Mouse (Mus musculus) left cerebral cortex, adult 9 months (tissue): ENCODE data around the gene Cenpi.
A peak's percentile ranks its signal among the peaks of the same experiment; 100 is the strongest.
"Not testable (repeated sequence)": the region's sequence is repeated elsewhere in the genome, so short reads cannot be mapped to it uniquely, and the experiment has no call there.

ENCODE experiments used
- DNase-seq, 2 experiments: peaks; one replicate each; pipeline ENCODE4 v3.0.0; 2022; ENCODE audit warnings: low spot score in 2 of 2

The Cenpi gene

GRCm38 (mm10) chrX:134307534-134308274 lies at the start of gene Cenpi:
Gene Cenpi, plus strand, starts transcription at chrX:134308084.
- DNase-seq, result peak; percentile 54 to 86

GRCm38 (mm10) chrX:134261191-134261590 lies 46.7 kb upstream of the Cenpi start:
- DNase-seq, result no peak

- DNase-seq, result no peak
These were observed 45.8 kb upstream of the Cenpi start for GRCm38 (mm10) chrX:134262129-134262528.

- no peak for DNase-seq
These were observed 32.2 kb upstream of the Cenpi start for GRCm38 (mm10) chrX:134275715-134276114.

- DNase-seq, result peak in 1 of 2 experiments; percentile 35
These were observed 31.4 kb upstream of the Cenpi start, which contains the start of gene Trmt2b for GRCm38 (mm10) chrX:134276275-134277160. Gene Trmt2b, minus strand, starts transcription at chrX:134276984.

- DNase-seq, result no peak
These were observed 27.4 kb upstream of the Cenpi start for GRCm38 (mm10) chrX:134280531-134280930.

- no peak for DNase-seq
These were observed 22.8 kb upstream of the Cenpi start for GRCm38 (mm10) chrX:134285102-134285501.

GRCm38 (mm10) chrX:134285791-134286190 lies 22.1 kb upstream of the Cenpi start:
- DNase-seq, result no peak

- DNase-seq, result no peak
These were observed 20.6 kb upstream of the Cenpi start for GRCm38 (mm10) chrX:134287305-134287704.

- DNase-seq, result no peak
These were observed 11.6 kb upstream of the Cenpi start for GRCm38 (mm10) chrX:134296301-134296700.

- no peak for DNase-seq
These were observed 11.1 kb upstream of the Cenpi start for GRCm38 (mm10) chrX:134296737-134297136.

- no peak for DNase-seq
These were observed 10.7 kb upstream of the Cenpi start for GRCm38 (mm10) chrX:134297195-134297594.

GRCm38 (mm10) chrX:134300219-134300618 lies 7.7 kb upstream of the Cenpi start:
- no peak for DNase-seq

GRCm38 (mm10) chrX:134303287-134303686 lies 4.6 kb upstream of the Cenpi start:
- DNase-seq, result no peak

- DNase-seq, result no peak
These were observed 371 bp downstream of the Cenpi start for GRCm38 (mm10) chrX:134308275-134308634.

- not testable (repeated sequence) for DNase-seq
These were observed 3.3 kb downstream of the Cenpi start for GRCm38 (mm10) chrX:134311193-134311592.

GRCm38 (mm10) chrX:134319153-134319932 lies 11.5 kb downstream of the Cenpi start:
- peak in 1 of 2 experiments; percentile 13 for DNase-seq

- peak in 1 of 2 experiments; percentile 4 for DNase-seq
These were observed 25.4 kb downstream of the Cenpi start for GRCm38 (mm10) chrX:134333280-134333679.

- DNase-seq, result no peak
These were observed 34.9 kb downstream of the Cenpi start for GRCm38 (mm10) chrX:134342735-134343134.

GRCm38 (mm10) chrX:134350205-134350604 lies 42.3 kb downstream of the Cenpi start:
- no peak for DNase-seq

GRCm38 (mm10) chrX:134353848-134354247 lies 46.0 kb downstream of the Cenpi start:
- no peak for DNase-seq

- no peak for DNase-seq
These were observed 51.5 kb downstream of the Cenpi start for GRCm38 (mm10) chrX:134359336-134359735.
